Mouse (Mus musculus) heart, embryonic 12.5 days (tissue): ENCODE measurements around the gene Timp3. TPM values are rescaled to one million over a fixed set of nuclear protein-coding genes. Genes with fewer than 3 reads are reported as not detected.
A peak's percentile ranks its signal among the peaks of the same experiment; 100 is the strongest.

Experiments used
- ATAC-seq: fragments of 200-750 bp; cut with Nextera tagmentation; 2 replicates; pipeline ENCODE4 v1.8.0; 2017; ENCODE audit warnings: moderate TSS enrichment, moderate library complexity; ENCODE audit not compliant: insufficient number of reproducible peaks, low FRiP score
- H3K27ac ChIP-seq: fragments of 300-500 bp; sonication (generic); 2 replicates; pipeline ENCODE4 v1.5.1; 2016; ENCODE audit warnings: mild to moderate bottlenecking, moderate library complexity; ENCODE audit not compliant: poor library complexity, severe bottlenecking
- H3K27me3 ChIP-seq: fragments of 300-500 bp; sonication (generic); replicated peaks from 2 replicates; pipeline ENCODE4 v1.6.1; 2016; ENCODE audit warnings: mild to moderate bottlenecking, moderate library complexity
- H3K36me3 ChIP-seq: fragments of 300-500 bp; sonication (generic); 2 replicates; pipeline ENCODE4 v1.6.1; 2016; ENCODE audit warnings: mild to moderate bottlenecking, moderate library complexity
- H3K4me1 ChIP-seq: fragments of 300-500 bp; sonication (generic); replicated peaks from 2 replicates; pipeline ENCODE4 v1.6.1; 2016; ENCODE audit warnings: mild to moderate bottlenecking
- H3K4me2 ChIP-seq: fragments of 300-500 bp; sonication (generic); 2 replicates; pipeline ENCODE4 v1.6.1; 2016; ENCODE audit warnings: mild to moderate bottlenecking, moderate library complexity
- H3K4me3 ChIP-seq: fragments of 300-500 bp; sonication (generic); 2 replicates; pipeline ENCODE4 v1.5.1; 2016; ENCODE audit warnings: mild to moderate bottlenecking
- H3K9ac ChIP-seq: fragments of 300-500 bp; sonication (generic); 2 replicates; pipeline ENCODE4 v1.6.1; 2016; ENCODE audit warnings: mild to moderate bottlenecking, moderate library complexity
- H3K9me3 ChIP-seq: fragments of 300-500 bp; sonication (generic); replicated peaks from 2 replicates; pipeline ENCODE4 v1.6.1; 2016; ENCODE audit warnings: mild to moderate bottlenecking, moderate library complexity
- WGBS: fragments of 180-500 bp; shearing (Covaris S2); methylation state at CpG from one replicate; pipeline ENCODE4 v1.1.7; 2016; 5-methylcytosine and 5-hydroxymethylcytosine counted together
- polyA plus RNA-seq: library from polyadenylated mRNA; unstranded; fragments of >200 nt; fragmentation: Nextera tagmentation; extraction: Ambion mirVana; gene quantifications from 2 replicates; pipeline ENCODE4 v1.2.1, GENCODE M21; 2016

The Timp3 gene
- polyA plus RNA-seq, 1 experiment from 2014 or later, result 71.5 TPM

- Histone ChIP-seq H3K36me3 (peaks cover 11% of the 10 kb centered on the region; the same call in 1 of the 2 replicates), H3K4me2 (no peak overlapping the region), H3K9me3 (no peaks in the 10 kb centered on the region), H3K9ac (no peak overlapping the region), H3K27me3 (no peaks in the 10 kb centered on the region), H3K27ac (no peak overlapping the region), H3K4me1 (peaks cover 45% of the 10 kb centered on the region), H3K4me3 (no peak overlapping the region)
- 90% methylated on average over 4 of the region's 4 CpGs for WGBS
- ATAC-seq, result no peak
Measured at GRCm38 (mm10) chr10:86328143-86328542, 28.0 kb downstream of the Timp3 start.

GRCm38 (mm10) chr10:86328691-86329090 is 28.5 kb downstream of the Timp3 start:
- peaks cover 47% of the 10 kb centered on the region for H3K4me1 ChIP-seq
- ATAC-seq, result no peak

GRCm38 (mm10) chr10:86329241-86329882 is 29.2 kb downstream of the Timp3 start:
- Histone ChIP-seq H3K36me3 (peaks cover 11% of the 10 kb centered on the region; the same call in 1 of the 2 replicates), H3K27me3 (no peaks in the 10 kb centered on the region), H3K9me3 (no peaks in the 10 kb centered on the region), H3K27ac (no peak overlapping the region), H3K4me1 (peaks cover 53% of the 10 kb centered on the region), H3K4me3 (no peak overlapping the region), H3K4me2 (no peak overlapping the region), H3K9ac (no peak overlapping the region)
- ATAC-seq, result no peak
- 86% methylated on average over 8 of the region's 8 CpGs for WGBS

More at GRCm38 (mm10) chr10:86328691-86329090, 28.5 kb downstream of the Timp3 start:
- no peak overlapping the region for H3K27ac ChIP-seq
- no peaks in the 10 kb centered on the region for H3K27me3 ChIP-seq
- 76% methylated on average over 2 of the region's 2 CpGs for WGBS
- no peak overlapping the region for H3K9ac ChIP-seq
- no peaks in the 10 kb centered on the region for H3K9me3 ChIP-seq
- no peak overlapping the region for H3K4me3 ChIP-seq
- H3K36me3 ChIP-seq, result peaks cover 11% of the 10 kb centered on the region; the same call in 1 of the 2 replicates
- no peak overlapping the region for H3K4me2 ChIP-seq

GRCm38 (mm10) chr10:86330993-86331680 is 31.0 kb downstream of the Timp3 start:
- no peaks in the 10 kb centered on the region for H3K9me3 ChIP-seq
- H3K27me3 ChIP-seq, result no peaks in the 10 kb centered on the region
- H3K36me3 ChIP-seq, result peaks cover 10% of the 10 kb centered on the region; the same call in 1 of the 2 replicates
- 54% methylated on average over 5 of the region's 5 CpGs for WGBS
- ATAC-seq, result no peak
- H3K27ac ChIP-seq, result peak overlapping the region; percentile 78
- H3K4me1 ChIP-seq, result peaks cover 62% of the 10 kb centered on the region
- H3K4me2 ChIP-seq, result no peak overlapping the region
- no peak overlapping the region for H3K4me3 ChIP-seq
- no peak overlapping the region for H3K9ac ChIP-seq

GRCm38 (mm10) chr10:86331681-86332281 is 31.6 kb downstream of the Timp3 start:
- 35% methylated on average over 7 of the region's 7 CpGs for WGBS
- peaks cover 69% of the 10 kb centered on the region for H3K4me1 ChIP-seq
- H3K27me3 ChIP-seq, result no peaks in the 10 kb centered on the region
- peak overlapping the region; percentile 78 for H3K27ac ChIP-seq
- no peaks in the 10 kb centered on the region for H3K9me3 ChIP-seq
- H3K4me2 ChIP-seq, result no peak overlapping the region
- ATAC-seq, result peak; percentile 37; the same call in 1 of the 2 replicates
- H3K4me3 ChIP-seq, result no peak overlapping the region
- H3K9ac ChIP-seq, result no peak overlapping the region
- peaks cover 5% of the 10 kb centered on the region; the same call in 1 of the 2 replicates for H3K36me3 ChIP-seq

GRCm38 (mm10) chr10:86332942-86333341 is 32.8 kb downstream of the Timp3 start:
- peaks cover 80% of the 10 kb centered on the region for H3K4me1 ChIP-seq
- no peak for ATAC-seq
- H3K4me2 ChIP-seq, result no peak overlapping the region
- no peaks in the 10 kb centered on the region for H3K9me3 ChIP-seq
- H3K4me3 ChIP-seq, result no peak overlapping the region
- H3K9ac ChIP-seq, result no peak overlapping the region
- no peaks in the 10 kb centered on the region for H3K36me3 ChIP-seq
- no peaks in the 10 kb centered on the region for H3K27me3 ChIP-seq
- WGBS, result 38% methylated on average over 3 of the region's 3 CpGs
- no peak overlapping the region for H3K27ac ChIP-seq

DNA sequence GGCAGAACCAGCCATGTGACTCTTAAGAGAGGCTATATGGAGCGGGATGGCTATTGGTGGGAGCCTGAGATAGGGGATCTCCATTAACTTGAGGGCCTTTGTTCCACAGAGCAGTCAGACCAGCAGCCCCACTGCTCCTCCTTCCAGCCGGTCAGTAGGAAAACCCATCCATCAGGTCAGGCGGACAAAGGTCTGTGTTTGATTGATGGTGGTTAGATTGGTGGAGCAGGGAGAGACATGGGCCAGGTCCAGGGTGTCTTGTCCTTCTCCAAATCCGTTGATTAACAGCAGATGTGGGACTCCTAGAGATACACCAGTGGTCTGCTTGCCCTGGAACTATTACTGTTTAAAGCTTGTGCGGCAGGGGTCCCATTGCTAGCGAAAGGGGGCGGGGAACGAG is 34.4 kb downstream of the Timp3 start:
- Histone ChIP-seq H3K36me3 (no peaks in the 10 kb centered on the region), H3K9ac (no peak overlapping the region), H3K27ac (no peak overlapping the region), H3K4me3 (no peak overlapping the region), H3K4me2 (no peak overlapping the region), H3K9me3 (no peaks in the 10 kb centered on the region), H3K4me1 (peaks cover 92% of the 10 kb centered on the region), H3K27me3 (no peaks in the 10 kb centered on the region)
- ATAC-seq, result no peak
- WGBS, result 55% methylated on average over 8 of the region's 8 CpGs

- Histone ChIP-seq H3K9me3 (no peaks in the 10 kb centered on the region), H3K27ac (no peak overlapping the region), H3K9ac (no peak overlapping the region), H3K4me1 (peaks cover 95% of the 10 kb centered on the region), H3K27me3 (no peaks in the 10 kb centered on the region), H3K4me3 (no peak overlapping the region), H3K36me3 (no peaks in the 10 kb centered on the region), H3K4me2 (no peak overlapping the region)
- 57% methylated on average over 1 of the region's 1 CpGs for WGBS
- no peak for ATAC-seq
Measured at GRCm38 (mm10) chr10:86336506-86336905, 36.3 kb downstream of the Timp3 start.

- no peak for ATAC-seq
- Histone ChIP-seq H3K4me1 (peaks cover 95% of the 10 kb centered on the region), H3K27ac (no peak overlapping the region), H3K9me3 (no peaks in the 10 kb centered on the region), H3K9ac (no peak overlapping the region), H3K27me3 (no peaks in the 10 kb centered on the region), H3K36me3 (no peaks in the 10 kb centered on the region), H3K4me3 (no peak overlapping the region), H3K4me2 (no peak overlapping the region)
- 42% methylated on average over 3 of the region's 3 CpGs for WGBS
Measured at GRCm38 (mm10) chr10:86337239-86337638, 37.1 kb downstream of the Timp3 start.

- H3K4me2 ChIP-seq, result no peak overlapping the region
- H3K9me3 ChIP-seq, result no peaks in the 10 kb centered on the region
- H3K27ac ChIP-seq, result no peak overlapping the region
- H3K27me3 ChIP-seq, result no peaks in the 10 kb centered on the region
- no peak overlapping the region for H3K9ac ChIP-seq
- no peak for ATAC-seq
- H3K4me3 ChIP-seq, result no peak overlapping the region
- peaks cover 95% of the 10 kb centered on the region for H3K4me1 ChIP-seq
- H3K36me3 ChIP-seq, result no peaks in the 10 kb centered on the region
- WGBS, result 66% methylated on average over 4 of the region's 4 CpGs
Measured at GRCm38 (mm10) chr10:86338121-86338715, 38.0 kb downstream of the Timp3 start.

DNA sequence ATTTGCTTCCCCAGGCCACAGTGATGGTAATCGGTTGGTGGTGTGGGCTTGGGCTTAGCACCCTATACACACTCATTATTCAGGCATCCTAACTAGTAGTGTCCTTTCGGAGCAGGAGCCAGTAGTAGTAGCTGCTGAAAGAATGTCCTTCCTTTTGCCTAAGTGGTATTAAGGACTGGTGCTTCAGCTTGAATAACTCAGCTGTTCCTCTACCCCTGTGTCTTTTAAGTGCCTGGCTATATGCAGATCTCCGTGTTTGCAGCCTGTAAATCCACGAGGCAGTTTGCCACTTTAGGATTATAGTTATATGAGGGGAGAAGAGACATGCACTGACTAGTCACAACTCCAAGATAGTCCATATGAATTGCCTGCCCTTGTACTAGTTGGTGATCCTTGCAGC is 38.9 kb downstream of the Timp3 start:
- Histone ChIP-seq H3K27ac (peak overlapping the region; percentile 62), H3K9me3 (no peaks in the 10 kb centered on the region), H3K4me2 (no peak overlapping the region), H3K4me1 (peaks cover 91% of the 10 kb centered on the region), H3K4me3 (no peak overlapping the region), H3K9ac (no peak overlapping the region), H3K27me3 (no peaks in the 10 kb centered on the region), H3K36me3 (peaks cover 8% of the 10 kb centered on the region)
- WGBS, result 65% methylated on average over 4 of the region's 4 CpGs
- ATAC-seq, result no peak
